6 mouse cellular contexts compared by ENCODE assay signal in genomic region chr13:67425699-67426098, GRCm38 (mm10). TPM values are rescaled to one million over a fixed set of nuclear protein-coding genes. Genes with fewer than 3 reads are reported as not detected.
"Had no signal": no experiment of that assay in that cellular context is flagged by ENCODE, and none has a peak within 500 bp of the region (broad histone marks: within the 10 kb centered on the region; RNA-seq: fewer than 3 reads in every experiment).

No protein-coding gene starts in this region.

RNA-seq across cellular contexts. Expression of gene Gm28041, which starts 50.2 kb away (rescaled TPM):
- total RNA-seq: neutrophil, adult 5-6 weeks had no signal
- polyA plus RNA-seq: neural tube, embryonic 13.5 days; neural tube, embryonic 14.5 days; neural tube, embryonic 15.5 days; small intestine, adult 2 months; testis, adult 2 months had no signal
